Mouse (Mus musculus) lung, adult 2 months (tissue): ENCODE data around the gene Epas1.
A peak's percentile ranks its signal among the peaks of the same experiment; 100 is the strongest.

Source experiments
- CTCF ChIP-seq: fragments of 200-500 bp; IDR thresholded peaks from 2 replicates; pipeline ENCODE4 v1.5.1; 2011; ENCODE audit warnings: mild to moderate bottlenecking, low read length, control low read depth; ENCODE audit not compliant: insufficient read depth
- POLR2A ChIP-seq: fragments of 200-500 bp; IDR thresholded peaks from 2 replicates; pipeline ENCODE4 v1.6.1; 2011; ENCODE audit warnings: low read depth, mild to moderate bottlenecking, control low read depth, low read length, borderline replicate concordance; ENCODE audit errors: extremely low read depth

DNA sequence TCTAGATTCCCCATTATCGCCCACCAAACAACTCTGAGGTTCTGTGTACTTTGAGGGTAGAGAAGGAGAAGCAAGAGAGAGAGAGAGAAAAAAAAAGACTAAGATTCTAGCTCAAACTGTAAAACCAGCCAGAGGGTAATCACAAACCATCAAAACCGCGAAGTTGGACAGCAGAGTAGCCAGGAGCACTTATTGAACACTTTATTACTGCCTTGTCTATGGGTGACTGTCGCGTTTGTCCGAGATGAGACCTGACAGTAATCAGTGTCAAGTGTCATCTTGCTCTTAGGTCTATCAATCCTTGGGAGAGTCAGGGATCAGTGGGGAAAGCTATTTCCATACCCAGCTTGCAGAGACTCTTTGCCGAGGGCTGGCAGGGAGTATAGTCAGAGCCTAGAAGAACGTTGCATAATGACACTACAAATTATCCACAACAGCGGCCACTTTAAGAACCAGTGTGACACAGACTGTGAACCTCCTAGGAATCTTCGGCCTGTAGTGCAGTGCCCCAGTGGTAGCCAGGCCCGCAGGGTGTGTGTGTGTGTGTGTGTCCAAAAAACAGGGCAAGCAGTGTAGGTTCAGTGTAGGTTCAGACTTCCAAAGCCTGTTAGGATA, 2.2 kb downstream of the Epas1 start:
- no peak for TF ChIP-seq CTCF
- TF ChIP-seq POLR2A: peak; percentile 33; the same call in 1 of the 2 replicates
